Mouse (Mus musculus): ENCODE results near the gene Camk2n1.

DNA sequence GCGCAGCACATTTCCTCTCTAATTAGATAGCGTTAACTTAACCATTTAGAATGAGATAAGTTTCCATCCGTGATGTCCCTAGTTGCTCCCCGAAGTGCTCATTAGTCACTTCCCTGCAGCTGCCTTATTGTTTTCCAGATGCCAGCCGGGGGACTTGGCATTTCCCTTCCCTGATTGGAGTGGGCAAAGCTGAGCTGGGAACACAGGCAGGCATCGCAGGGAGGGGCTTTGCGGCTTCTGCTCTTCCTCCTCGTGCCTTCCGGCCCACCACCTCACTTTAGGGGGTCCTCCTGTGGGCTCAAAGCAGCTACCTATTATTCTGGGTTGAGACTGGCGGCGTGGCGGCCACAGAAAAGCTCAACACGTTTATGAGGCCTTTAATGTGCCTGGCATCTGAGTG is 7.1 kb upstream of the Camk2n1 start:
- TF ChIP-seq CTCF (IDR thresholded peaks at IDR 0.05; ENCODE audit: low read depth, low read length) (no peak), POLR2A (IDR thresholded peaks at IDR 0.05; ENCODE audit: insufficient read depth, low read length) (no peak)
